Mouse (Mus musculus) midbrain, embryonic 11.5 days (tissue): Measurements from ENCODE around the gene Pak7. TPM values are rescaled to one million over a fixed set of nuclear protein-coding genes. Genes with fewer than 3 reads are reported as not detected.
A peak's percentile ranks its signal among the peaks of the same experiment; 100 is the strongest.

ENCODE experiments used
- ATAC-seq: fragments of 200-750 bp; cut with Nextera tagmentation; 2 replicates; pipeline ENCODE4 v1.8.0; 2017; ENCODE audit warnings: moderate TSS enrichment, moderate library complexity; ENCODE audit not compliant: low FRiP score
- DNase-seq: peaks from one replicate; pipeline ENCODE4 v3.0.0; 2015; ENCODE audit warnings: low spot score; ENCODE audit errors: missing footprints
- H3K27ac ChIP-seq: fragments of 300-500 bp; sonication (generic); 2 replicates; pipeline ENCODE4 v1.5.1; 2014; ENCODE audit warnings: low read depth, low read length
- H3K27me3 ChIP-seq: fragments of 300-500 bp; sonication (generic); 2 replicates; pipeline ENCODE4 v1.6.1; 2014; ENCODE audit warnings: mild to moderate bottlenecking, low read length, moderate library complexity, mixed read lengths; ENCODE audit not compliant: control insufficient read depth, insufficient read depth
- H3K36me3 ChIP-seq: fragments of 300-500 bp; sonication (generic); 2 replicates; pipeline ENCODE4 v1.6.1; 2014; ENCODE audit warnings: mild to moderate bottlenecking, low read length, moderate library complexity, mixed read lengths; ENCODE audit not compliant: control insufficient read depth, insufficient read depth
- H3K4me1 ChIP-seq: fragments of 300-500 bp; sonication (generic); 2 replicates; pipeline ENCODE4 v1.6.1; 2014; ENCODE audit warnings: low read length; ENCODE audit not compliant: control insufficient read depth, insufficient read depth
- H3K4me2 ChIP-seq: fragments of 300-500 bp; sonication (generic); 2 replicates; pipeline ENCODE4 v1.6.1; 2014; ENCODE audit warnings: mild to moderate bottlenecking, moderate library complexity
- H3K4me3 ChIP-seq: fragments of 300-500 bp; sonication (generic); 2 replicates; pipeline ENCODE4 v1.5.1; 2014; ENCODE audit warnings: low read depth, low read length
- H3K9ac ChIP-seq: fragments of 300-500 bp; sonication (generic); 2 replicates; pipeline ENCODE4 v1.6.1; 2014; ENCODE audit warnings: low read length
- H3K9me3 ChIP-seq: fragments of 300-500 bp; sonication (generic); 2 replicates; pipeline ENCODE4 v1.6.1; 2016; ENCODE audit warnings: low read length; ENCODE audit not compliant: control insufficient read depth
- WGBS: fragments of 180-500 bp; shearing (Covaris S2); extraction: QIAGEN DNeasy Blood & Tissue Kit; methylation state at CpG from one replicate; pipeline ENCODE4 v1.1.7; 2014; 5-methylcytosine and 5-hydroxymethylcytosine counted together
- polyA plus RNA-seq: library from polyadenylated mRNA; unstranded; fragments of >200 nt; fragmentation: Nextera tagmentation; extraction: Ambion mirVana; gene quantifications from 2 replicates; pipeline ENCODE4 v1.2.1, GENCODE M21; 2014

The Pak7 gene
- polyA plus RNA-seq, 1 experiment from 2014 or later: 12.8 TPM

GRCm38 (mm10) chr2:136139159-136140069, 248.4 kb downstream of the Pak7 start:
- H3K9me3 ChIP-seq: no peaks in the 10 kb centered on the region
- no peak overlapping the region for H3K4me3 ChIP-seq
- 0 out of 2 replicates have a peak, but pooled peaks have one; percentile 52 for ATAC-seq
- DNase-seq: no peak
- 68% methylated on average over 4 of the region's 4 CpGs for WGBS
- no peaks in the 10 kb centered on the region for H3K27me3 ChIP-seq
- H3K36me3 ChIP-seq: no peaks in the 10 kb centered on the region
- no peak overlapping the region for H3K4me2 ChIP-seq
- no peak overlapping the region for H3K9ac ChIP-seq
- H3K4me1 ChIP-seq: no peaks in the 10 kb centered on the region
- no peak overlapping the region for H3K27ac ChIP-seq

- H3K27me3 ChIP-seq: no peaks in the 10 kb centered on the region
- no peak overlapping the region for H3K4me3 ChIP-seq
- no peak overlapping the region for H3K4me2 ChIP-seq
- H3K4me1 ChIP-seq: no peaks in the 10 kb centered on the region
- DNase-seq (no peak), ATAC-seq (no peak)
- H3K9ac ChIP-seq: no peak overlapping the region
- H3K36me3 ChIP-seq: no peaks in the 10 kb centered on the region
- H3K27ac ChIP-seq: no peak overlapping the region
- H3K9me3 ChIP-seq: no peaks in the 10 kb centered on the region
Observed at GRCm38 (mm10) chr2:136138451-136138850, 249.3 kb downstream of the Pak7 start.

GRCm38 (mm10) chr2:136121867-136122266, 265.9 kb downstream of the Pak7 start:
- no peaks in the 10 kb centered on the region for H3K4me1 ChIP-seq
- no peak overlapping the region for H3K27ac ChIP-seq
- WGBS: 81% methylated on average over 6 of the region's 6 CpGs
- H3K4me2 ChIP-seq: no peak overlapping the region
- 0 out of 2 replicates have a peak, but pooled peaks have one; percentile 50 for ATAC-seq
- H3K9ac ChIP-seq: no peak overlapping the region
- H3K36me3 ChIP-seq: no peaks in the 10 kb centered on the region
- no peaks in the 10 kb centered on the region for H3K9me3 ChIP-seq
- no peak for DNase-seq
- H3K4me3 ChIP-seq: no peak overlapping the region
- H3K27me3 ChIP-seq: no peaks in the 10 kb centered on the region

GRCm38 (mm10) chr2:136118006-136118405, 269.8 kb downstream of the Pak7 start:
- Histone ChIP-seq H3K27ac (no peak overlapping the region), H3K9me3 (no peaks in the 10 kb centered on the region), H3K9ac (no peak overlapping the region), H3K27me3 (no peaks in the 10 kb centered on the region), H3K36me3 (no peaks in the 10 kb centered on the region), H3K4me3 (no peak overlapping the region), H3K4me1 (no peaks in the 10 kb centered on the region), H3K4me2 (no peak overlapping the region)
- WGBS: 92% methylated on average over 2 of the region's 2 CpGs
- ATAC-seq (no peak), DNase-seq (no peak)

- H3K36me3 ChIP-seq: no peaks in the 10 kb centered on the region
- H3K9me3 ChIP-seq: no peaks in the 10 kb centered on the region
- no peak overlapping the region for H3K9ac ChIP-seq
- DNase-seq (no peak), ATAC-seq (no peak)
- H3K27me3 ChIP-seq: no peaks in the 10 kb centered on the region
- H3K4me2 ChIP-seq: no peak overlapping the region
- no peak overlapping the region for H3K4me3 ChIP-seq
- no peak overlapping the region for H3K27ac ChIP-seq
- 87% methylated on average over 6 of the region's 6 CpGs for WGBS
- H3K4me1 ChIP-seq: peaks cover 11% of the 10 kb centered on the region
Observed at GRCm38 (mm10) chr2:136113374-136113773, 274.4 kb downstream of the Pak7 start.

GRCm38 (mm10) chr2:136109038-136109363, 278.8 kb downstream of the Pak7 start:
- Histone ChIP-seq H3K4me1 (peaks cover 20% of the 10 kb centered on the region), H3K9me3 (no peaks in the 10 kb centered on the region), H3K27ac (peak overlapping the region; percentile 65), H3K27me3 (no peaks in the 10 kb centered on the region), H3K36me3 (no peaks in the 10 kb centered on the region), H3K4me2 (no peak overlapping the region), H3K4me3 (no peak overlapping the region), H3K9ac (peak overlapping the region; percentile 33; the same call in 1 of the 2 replicates)
- ATAC-seq: 0 out of 2 replicates have a peak, but pooled peaks have one; percentile 1
- 0% methylated on average over 2 of the region's 2 CpGs for WGBS
- DNase-seq: no peak

- Histone ChIP-seq H3K4me2 (no peak overlapping the region; the same call in 1 of the 2 replicates), H3K9me3 (no peaks in the 10 kb centered on the region), H3K36me3 (no peaks in the 10 kb centered on the region), H3K27ac (peak overlapping the region; percentile 65), H3K4me3 (no peak overlapping the region), H3K9ac (peak overlapping the region; percentile 33; the same call in 1 of the 2 replicates), H3K4me1 (peaks cover 20% of the 10 kb centered on the region), H3K27me3 (no peaks in the 10 kb centered on the region)
- WGBS: 14% methylated on average over 6 of the region's 6 CpGs
- peak; percentile 86 for DNase-seq
- ATAC-seq: peak; percentile 87
Observed at GRCm38 (mm10) chr2:136108124-136109037, 279.4 kb downstream of the Pak7 start.

GRCm38 (mm10) chr2:136107597-136107996, 280.2 kb downstream of the Pak7 start:
- H3K9ac ChIP-seq: no peak overlapping the region
- peak; percentile 87 for DNase-seq
- no peaks in the 10 kb centered on the region for H3K27me3 ChIP-seq
- peak; percentile 33; the same call in 1 of the 2 replicates for ATAC-seq
- H3K4me1 ChIP-seq: peaks cover 20% of the 10 kb centered on the region
- peak overlapping the region; percentile 46; the same call in 1 of the 2 replicates for H3K27ac ChIP-seq
- no peaks in the 10 kb centered on the region for H3K36me3 ChIP-seq
- H3K4me2 ChIP-seq: no peak overlapping the region
- no peak overlapping the region for H3K4me3 ChIP-seq
- no peaks in the 10 kb centered on the region for H3K9me3 ChIP-seq

GRCm38 (mm10) chr2:136097143-136097542, 290.6 kb downstream of the Pak7 start:
- Histone ChIP-seq H3K4me3 (no peak overlapping the region), H3K9ac (no peak overlapping the region), H3K27me3 (no peaks in the 10 kb centered on the region), H3K27ac (no peak overlapping the region), H3K9me3 (no peaks in the 10 kb centered on the region), H3K36me3 (no peaks in the 10 kb centered on the region), H3K4me2 (no peak overlapping the region), H3K4me1 (no peaks in the 10 kb centered on the region)
- 92% methylated on average over 3 of the region's 3 CpGs for WGBS
- no peak for ATAC-seq
- peak; percentile 57 for DNase-seq
